Comparison of ENCODE assay signal across 9 mouse cellular contexts in genomic region chr5:142371172-142372155, GRCm38 (mm10). TPM values are rescaled to one million over a fixed set of nuclear protein-coding genes. Genes with fewer than 3 reads are reported as not detected.
DNase-seq lines count a peak whose midpoint lies in the region; ATAC-seq and TF ChIP-seq lines count a peak whose summit lies in the region.
"Had no signal": no experiment of that assay in that cellular context is flagged by ENCODE, and none has a peak within 500 bp of the region (broad histone marks: within the 10 kb centered on the region; RNA-seq: fewer than 3 reads in every experiment).

No protein-coding gene starts in this region.

- H3K36me3 ChIP-seq in heart, embryonic 11.5 days (ENCODE audit: control insufficient read depth, insufficient read depth, low read length) = no peaks in the 10 kb centered on the region
- H3K36me3 ChIP-seq in embryonic facial prominence, embryonic 12.5 days = no peaks in the 10 kb centered on the region
- H3K36me3 ChIP-seq in intestine, embryonic 16.5 days (ENCODE audit: control insufficient read depth, insufficient read depth, low read length) = no peaks in the 10 kb centered on the region
- no peaks in the 10 kb centered on the region for H3K36me3 ChIP-seq in midbrain, embryonic 11.5 days (ENCODE audit: control insufficient read depth, insufficient read depth, low read length)

- H3K4me2 ChIP-seq in heart, embryonic 11.5 days = peak overlapping the region; percentile 39
- 0 out of 2 replicates have a peak overlapping the region, but pooled peaks have one; percentile 13 for H3K4me2 ChIP-seq in embryonic facial prominence, embryonic 12.5 days (replicated peaks)
- H3K4me2 ChIP-seq in intestine, embryonic 16.5 days (ENCODE audit: low read depth, low read length) = peak overlapping the region; percentile 19; the same call in 1 of the 2 replicates
- peak overlapping the region; percentile 19 for H3K4me2 ChIP-seq in midbrain, embryonic 11.5 days

- intact Hi-C loops in left cerebral cortex, adult 2 months (cut with DNase I) = no loop called here

- H3K27ac ChIP-seq in heart, embryonic 11.5 days (ENCODE audit: low read depth, low read length) = peak overlapping the region; percentile 74; the same call in 1 of the 2 replicates
- H3K27ac ChIP-seq in embryonic facial prominence, embryonic 12.5 days = peak overlapping the region; percentile 76
- peak overlapping the region; percentile 72 for H3K27ac ChIP-seq in intestine, embryonic 16.5 days (ENCODE audit: low read length)
- H3K27ac ChIP-seq in midbrain, embryonic 11.5 days (ENCODE audit: low read depth, low read length) = peak overlapping the region; percentile 99
- H3K27ac ChIP-seq in left cerebral cortex, adult 2 months = no peak overlapping the region

- DNase-seq in heart, postnatal 4 days = no peak
- DNase-seq in midbrain, embryonic 11.5 days (ENCODE audit: low spot score, missing footprints) = peak; percentile 96
- no peak for DNase-seq in left cerebral cortex, adult 2 months (ENCODE audit: extremely low spot score in 1 of 2, low spot score in 2 of 2)
- no peak for DNase-seq in cerebellum, adult 18-20 months
- DNase-seq in layer of hippocampus, adult 8-10 months (ENCODE audit: low spot score in 2 of 2) = no peak

- no peaks in the 10 kb centered on the region for H3K9me3 ChIP-seq in heart, embryonic 11.5 days (replicated peaks; ENCODE audit: control insufficient read depth, low read length)
- H3K9me3 ChIP-seq in embryonic facial prominence, embryonic 12.5 days = peaks cover 4% of the 10 kb centered on the region; the same call in 1 of the 2 replicates
- no peaks in the 10 kb centered on the region for H3K9me3 ChIP-seq in intestine, embryonic 16.5 days (ENCODE audit: control insufficient read depth, low read length)
- H3K9me3 ChIP-seq in midbrain, embryonic 11.5 days (ENCODE audit: control insufficient read depth, low read length) = no peaks in the 10 kb centered on the region

- no peak for ATAC-seq in heart, embryonic 11.5 days (replicated peaks; ENCODE audit: insufficient number of reproducible peaks, low FRiP score, low TSS enrichment)
- no peak for ATAC-seq in embryonic facial prominence, embryonic 12.5 days (ENCODE audit: insufficient number of reproducible peaks, insufficient read depth, low FRiP score, low TSS enrichment)
- ATAC-seq in intestine, embryonic 16.5 days = no peak
- ATAC-seq in midbrain, embryonic 11.5 days (ENCODE audit: low FRiP score) = peak; percentile 74

- no peak overlapping the region for H3K4me3 ChIP-seq in heart, embryonic 11.5 days (ENCODE audit: low read depth, low read length)
- no peak overlapping the region for H3K4me3 ChIP-seq in embryonic facial prominence, embryonic 12.5 days
- H3K4me3 ChIP-seq in intestine, embryonic 16.5 days (ENCODE audit: low read length) = no peak overlapping the region
- H3K4me3 ChIP-seq in midbrain, embryonic 11.5 days (ENCODE audit: low read depth, low read length) = no peak overlapping the region
- H3K4me3 ChIP-seq in left cerebral cortex, adult 2 months = no peak overlapping the region

- H3K9ac ChIP-seq in heart, embryonic 11.5 days (ENCODE audit: low read depth, low read length) = peak overlapping the region; percentile 72
- H3K9ac ChIP-seq in embryonic facial prominence, embryonic 12.5 days = peak overlapping the region; percentile 12; the same call in 1 of the 2 replicates
- peak overlapping the region; percentile 65 for H3K9ac ChIP-seq in intestine, embryonic 16.5 days (ENCODE audit: low read depth, low read length)
- H3K9ac ChIP-seq in midbrain, embryonic 11.5 days (ENCODE audit: low read length) = peak overlapping the region; percentile 46

- peaks cover 15% of the 10 kb centered on the region for H3K4me1 ChIP-seq in heart, embryonic 11.5 days (ENCODE audit: control insufficient read depth, insufficient read depth, low read length)
- peaks cover 19% of the 10 kb centered on the region for H3K4me1 ChIP-seq in embryonic facial prominence, embryonic 12.5 days
- peaks cover 14% of the 10 kb centered on the region; the same call in 1 of the 2 replicates for H3K4me1 ChIP-seq in intestine, embryonic 16.5 days (ENCODE audit: control insufficient read depth, insufficient read depth, low read length)
- H3K4me1 ChIP-seq in midbrain, embryonic 11.5 days (ENCODE audit: control insufficient read depth, insufficient read depth, low read length) = peaks cover 41% of the 10 kb centered on the region

- H3K27me3 ChIP-seq in heart, embryonic 11.5 days (ENCODE audit: control insufficient read depth, insufficient read depth, low read length) = no peaks in the 10 kb centered on the region
- H3K27me3 ChIP-seq in embryonic facial prominence, embryonic 12.5 days = no peaks in the 10 kb centered on the region
- no peaks in the 10 kb centered on the region for H3K27me3 ChIP-seq in intestine, embryonic 16.5 days (replicated peaks; ENCODE audit: control insufficient read depth, insufficient read depth, low read length)
- H3K27me3 ChIP-seq in midbrain, embryonic 11.5 days (ENCODE audit: control insufficient read depth, insufficient read depth, low read length) = no peaks in the 10 kb centered on the region
- H3K27me3 ChIP-seq: CH12.LX had no signal

- 14% methylated on average over 24 of the region's 24 CpGs for WGBS in heart, embryonic 11.5 days (ENCODE audit: insufficient replicate concordance)
- WGBS in embryonic facial prominence, embryonic 12.5 days = 12% methylated on average over 24 of the region's 24 CpGs
- WGBS in intestine, embryonic 16.5 days = 23% methylated on average over 24 of the region's 24 CpGs
- 2% methylated on average over 24 of the region's 24 CpGs for WGBS in midbrain, embryonic 11.5 days

- no peak for TF ChIP-seq CTCF in left cerebral cortex, adult 2 months (IDR thresholded peaks at IDR 0.05)

RNA-seq across cellular contexts. Expression of gene Foxk1, which starts 29.8 kb away (rescaled TPM):
- 3.0 and 3.8 TPM in 2 replicates for polyA plus RNA-seq in heart, embryonic 11.5 days (2014; fragmentation: Nextera tagmentation; extraction: Ambion mirVana)
- total RNA-seq in heart, postnatal 4 days (2021) = 10 to 100 TPM; 18.2 to 19.0 TPM
- polyA plus RNA-seq in embryonic facial prominence, embryonic 12.5 days (2016; fragmentation: Nextera tagmentation; extraction: Ambion mirVana) = 7.0 and 8.4 TPM in 2 replicates
- polyA plus RNA-seq in intestine, embryonic 16.5 days (2015; fragmentation: Nextera tagmentation; extraction: Ambion mirVana) = 1.9 and 2.0 TPM in 2 replicates
- 4.0 and 4.2 TPM in 2 replicates for polyA plus RNA-seq in midbrain, embryonic 11.5 days (2014; fragmentation: Nextera tagmentation; extraction: Ambion mirVana)
- 10 to 100 TPM; 40.4 to 46.1 TPM for total RNA-seq in left cerebral cortex, adult 2 months (2021)
- total RNA-seq in layer of hippocampus, adult 8-10 months (2022) = 10 to 100 TPM; 45.5 to 49.7 (median 48.7) TPM

Comparison
In these comparisons a context has a peak if more than half of its experiments do, and no peak if none do; other contexts are left out.
1. H3K9ac ChIP-seq: peak in every context shown above with its lines; median percentile 72 in heart, embryonic 11.5 days; 65 in intestine, embryonic 16.5 days; 46 in midbrain, embryonic 11.5 days; 12 in embryonic facial prominence, embryonic 12.5 days.